Mouse (Mus musculus): ENCODE data around the gene Zmiz1.

The Zmiz1 gene

GRCm38 (mm10) chr14:25630647-25631409 lies 171.8 kb downstream of the Zmiz1 start:
- Histone ChIP-seq H3K36me3 (ENCODE audit: insufficient read depth, low read length) (peaks cover 17% of the 10 kb centered on the region), H3K4me1 (replicated peaks; ENCODE audit: low read depth, low read length) (peaks cover 53% of the 10 kb centered on the region)
- TF ChIP-seq POU5F1 (IDR thresholded peaks at IDR 0.05; ENCODE audit: borderline replicate concordance, low read length), result no peak
- no peak for TF ChIP-seq NANOG (IDR thresholded peaks at IDR 0.05; ENCODE audit: borderline replicate concordance, low read length)
- TF ChIP-seq CTCF (conservative IDR thresholded peaks at IDR 0.05; ENCODE audit: low read length), result no peak

GRCm38 (mm10) chr14:25631481-25631880 lies 172.5 kb downstream of the Zmiz1 start:
- Histone ChIP-seq H3K9me3 (ENCODE audit: low read length) (no peaks in the 10 kb centered on the region), H3K4me3 (replicated peaks; ENCODE audit: low read length) (no peak overlapping the region), H3K4me1 (replicated peaks; ENCODE audit: low read depth, low read length) (peaks cover 56% of the 10 kb centered on the region), H3K36me3 (ENCODE audit: insufficient read depth, low read length) (peaks cover 24% of the 10 kb centered on the region), H3K27me3 (ENCODE audit: insufficient read depth, low read length) (0 out of 2 replicates have a peak, but pooled peaks cover 8% of the 10 kb centered on the region)
- TF ChIP-seq POU5F1 (IDR thresholded peaks at IDR 0.05; ENCODE audit: borderline replicate concordance, low read length) (no peak), NANOG (IDR thresholded peaks at IDR 0.05; ENCODE audit: borderline replicate concordance, low read length) (no peak), CTCF (conservative IDR thresholded peaks at IDR 0.05; ENCODE audit: low read length) (no peak)

More at GRCm38 (mm10) chr14:25630647-25631409, 171.8 kb downstream of the Zmiz1 start:
- Histone ChIP-seq H3K9me3 (ENCODE audit: low read length) (no peaks in the 10 kb centered on the region), H3K27me3 (ENCODE audit: insufficient read depth, low read length) (0 out of 2 replicates have a peak, but pooled peaks cover 8% of the 10 kb centered on the region), H3K4me3 (replicated peaks; ENCODE audit: low read length) (no peak overlapping the region)

DNA sequence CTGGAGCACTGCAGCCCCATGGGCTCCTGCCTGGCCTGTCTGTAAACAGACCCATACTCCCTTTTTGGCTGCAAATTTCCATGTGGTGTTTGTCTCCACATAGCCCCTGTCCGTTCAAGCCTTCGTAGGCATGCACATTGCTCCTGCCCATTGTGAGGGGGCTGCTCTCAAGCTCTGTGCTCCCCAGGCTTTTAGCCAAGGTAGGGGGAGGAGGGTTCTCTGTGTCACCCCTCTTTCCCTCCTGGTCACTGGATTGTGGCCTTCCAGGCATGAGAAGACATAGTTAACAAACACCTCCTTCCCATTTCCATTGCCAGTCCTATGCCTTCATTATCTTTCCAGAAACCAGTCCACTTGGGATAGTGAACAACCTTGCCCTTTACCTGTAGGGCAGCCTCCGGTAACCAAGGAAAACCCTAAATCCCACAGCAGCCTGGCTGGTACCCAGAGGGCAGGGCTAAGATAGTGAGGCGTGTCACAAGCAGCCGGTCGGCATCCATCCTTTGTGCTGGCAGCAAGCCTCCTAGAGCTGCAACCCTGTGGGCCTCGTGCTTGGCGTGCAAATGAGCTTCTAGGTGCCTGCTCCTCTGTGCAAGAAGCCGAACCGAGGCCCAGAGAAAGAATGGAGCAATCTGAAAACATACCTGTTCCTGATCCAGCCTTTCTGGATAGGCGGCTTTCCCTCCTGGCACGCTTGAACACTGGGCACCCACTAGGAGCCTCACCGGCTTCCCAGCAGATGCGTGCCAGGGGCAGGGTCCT lies 174.7 kb downstream of the Zmiz1 start:
- H3K9me3 ChIP-seq (ENCODE audit: low read length), result no peaks in the 10 kb centered on the region
- H3K4me1 ChIP-seq (replicated peaks; ENCODE audit: low read depth, low read length), result peaks cover 54% of the 10 kb centered on the region
- no peak overlapping the region for H3K4me3 ChIP-seq (replicated peaks; ENCODE audit: low read length)
- no peak for TF ChIP-seq NANOG (IDR thresholded peaks at IDR 0.05; ENCODE audit: borderline replicate concordance, low read length)
- H3K36me3 ChIP-seq (ENCODE audit: insufficient read depth, low read length), result peaks cover 37% of the 10 kb centered on the region
- 0 out of 2 replicates have a peak, but pooled peaks cover 2% of the 10 kb centered on the region for H3K27me3 ChIP-seq (ENCODE audit: insufficient read depth, low read length)

- no peaks in the 10 kb centered on the region for H3K9me3 ChIP-seq (ENCODE audit: low read length)
- peaks cover 41% of the 10 kb centered on the region for H3K36me3 ChIP-seq (ENCODE audit: insufficient read depth, low read length)
- TF ChIP-seq NANOG (IDR thresholded peaks at IDR 0.05; ENCODE audit: borderline replicate concordance, low read length), result no peak
- TF ChIP-seq CTCF (conservative IDR thresholded peaks at IDR 0.05; ENCODE audit: low read length), result no peak
- TF ChIP-seq POU5F1 (IDR thresholded peaks at IDR 0.05; ENCODE audit: borderline replicate concordance, low read length), result no peak
- H3K4me1 ChIP-seq (replicated peaks; ENCODE audit: low read depth, low read length), result peaks cover 60% of the 10 kb centered on the region
- H3K4me3 ChIP-seq (replicated peaks; ENCODE audit: low read length), result no peak overlapping the region
- no peaks in the 10 kb centered on the region for H3K27me3 ChIP-seq (ENCODE audit: insufficient read depth, low read length)
Measured at GRCm38 (mm10) chr14:25634328-25634727, 175.3 kb downstream of the Zmiz1 start.

DNA sequence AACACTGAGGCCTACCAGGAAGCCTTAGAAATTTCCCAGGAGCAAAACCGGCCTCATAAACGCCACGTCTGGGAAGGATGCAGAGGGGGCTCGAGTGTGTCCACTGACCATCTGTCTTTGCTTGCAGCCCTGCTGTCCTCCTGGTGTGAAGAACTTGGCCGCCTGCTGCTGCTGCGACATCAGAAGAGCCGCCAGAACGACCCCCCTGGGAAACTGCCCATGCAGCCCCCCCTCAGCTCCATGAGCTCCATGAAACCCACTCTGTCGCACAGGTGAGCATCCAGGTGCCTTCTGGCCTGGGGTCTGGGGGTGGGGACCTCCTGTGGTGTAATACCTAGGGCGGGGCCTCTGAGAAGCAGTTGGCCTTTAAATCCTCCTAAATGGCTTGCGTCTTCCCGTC lies 176.8 kb downstream of the Zmiz1 start:
- no peaks in the 10 kb centered on the region for H3K27me3 ChIP-seq (ENCODE audit: insufficient read depth, low read length)

DNA sequence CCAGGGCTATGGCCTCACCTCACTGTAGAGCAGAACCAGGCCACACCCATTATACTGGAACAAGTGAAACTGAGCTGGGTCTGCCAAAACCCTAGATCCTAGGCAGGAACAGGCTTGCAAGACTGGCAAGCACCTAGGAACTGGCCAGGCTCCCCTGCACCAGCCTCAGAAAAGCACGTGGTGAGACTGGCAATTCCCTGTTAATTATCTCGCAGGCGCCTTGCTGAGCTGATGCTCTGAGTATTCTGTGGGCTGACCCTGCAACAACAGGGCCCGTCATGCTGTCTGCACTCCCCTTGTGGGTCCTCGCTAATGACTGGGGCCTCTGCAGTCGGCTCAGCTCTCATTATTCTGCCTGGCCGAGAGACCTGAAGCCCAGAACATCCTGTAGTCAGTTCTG lies 177.3 kb downstream of the Zmiz1 start:
- TF ChIP-seq CTCF (conservative IDR thresholded peaks at IDR 0.05; ENCODE audit: low read length) (no peak), NANOG (IDR thresholded peaks at IDR 0.05; ENCODE audit: borderline replicate concordance, low read length) (no peak), POU5F1 (IDR thresholded peaks at IDR 0.05; ENCODE audit: borderline replicate concordance, low read length) (no peak)
- Histone ChIP-seq H3K27me3 (ENCODE audit: insufficient read depth, low read length) (no peaks in the 10 kb centered on the region), H3K9me3 (ENCODE audit: low read length) (no peaks in the 10 kb centered on the region), H3K36me3 (ENCODE audit: insufficient read depth, low read length) (peaks cover 47% of the 10 kb centered on the region), H3K4me1 (replicated peaks; ENCODE audit: low read depth, low read length) (peaks cover 59% of the 10 kb centered on the region), H3K4me3 (replicated peaks; ENCODE audit: low read length) (no peak overlapping the region; the same call in 1 of the 2 replicates)

More for the DNA sequence above, 176.8 kb downstream of the Zmiz1 start:
- H3K4me1 ChIP-seq (replicated peaks; ENCODE audit: low read depth, low read length), result peaks cover 60% of the 10 kb centered on the region
- H3K9me3 ChIP-seq (ENCODE audit: low read length), result no peaks in the 10 kb centered on the region
- peaks cover 47% of the 10 kb centered on the region for H3K36me3 ChIP-seq (ENCODE audit: insufficient read depth, low read length)
- no peak overlapping the region; the same call in 1 of the 2 replicates for H3K4me3 ChIP-seq (replicated peaks; ENCODE audit: low read length)
- no peak for TF ChIP-seq NANOG (IDR thresholded peaks at IDR 0.05; ENCODE audit: borderline replicate concordance, low read length)
- no peak for TF ChIP-seq CTCF (conservative IDR thresholded peaks at IDR 0.05; ENCODE audit: low read length)
- TF ChIP-seq POU5F1 (IDR thresholded peaks at IDR 0.05; ENCODE audit: borderline replicate concordance, low read length), result no peak

DNA sequence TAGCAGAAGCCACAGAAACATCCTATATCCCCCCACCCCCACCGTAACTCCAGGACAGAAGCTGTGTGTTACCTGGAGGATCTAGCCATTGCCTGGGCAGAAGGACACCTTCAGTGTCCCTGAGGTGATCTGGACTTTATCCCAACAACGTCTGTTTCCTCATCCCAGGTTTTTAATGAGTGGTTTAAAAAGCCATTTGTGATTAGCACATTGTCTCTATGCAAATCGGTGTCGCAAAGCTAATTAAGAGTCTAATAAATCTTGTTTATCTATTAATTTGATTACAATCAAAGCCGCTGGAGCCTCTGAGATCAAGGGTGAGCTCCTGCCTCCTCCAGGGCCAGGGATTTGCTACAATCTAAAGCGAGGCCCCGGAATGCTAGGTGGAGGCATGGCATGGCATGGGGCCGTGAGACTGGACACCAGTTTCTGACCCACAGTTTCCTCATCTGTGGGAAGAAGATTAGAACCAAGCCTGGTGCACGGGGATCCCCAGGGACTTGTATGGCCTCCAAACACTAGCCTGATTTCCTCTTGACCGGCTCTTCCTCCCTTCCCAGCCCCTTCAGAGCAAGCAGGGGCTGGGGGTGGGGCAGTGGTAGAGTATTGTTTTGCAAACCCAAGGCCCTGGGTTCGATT lies 180.3 kb downstream of the Zmiz1 start:
- H3K4me1 ChIP-seq (replicated peaks; ENCODE audit: low read depth, low read length), result peaks cover 50% of the 10 kb centered on the region
- TF ChIP-seq POU5F1 (IDR thresholded peaks at IDR 0.05; ENCODE audit: borderline replicate concordance, low read length), result no peak
- TF ChIP-seq CTCF (conservative IDR thresholded peaks at IDR 0.05; ENCODE audit: low read length), result no peak
- no peak for TF ChIP-seq NANOG (IDR thresholded peaks at IDR 0.05; ENCODE audit: borderline replicate concordance, low read length)
- H3K36me3 ChIP-seq (ENCODE audit: insufficient read depth, low read length), result peaks cover 67% of the 10 kb centered on the region
- no peaks in the 10 kb centered on the region for H3K9me3 ChIP-seq (ENCODE audit: low read length)
- H3K4me3 ChIP-seq (replicated peaks; ENCODE audit: low read length), result no peak overlapping the region
- H3K27me3 ChIP-seq (ENCODE audit: insufficient read depth, low read length), result no peaks in the 10 kb centered on the region

DNA sequence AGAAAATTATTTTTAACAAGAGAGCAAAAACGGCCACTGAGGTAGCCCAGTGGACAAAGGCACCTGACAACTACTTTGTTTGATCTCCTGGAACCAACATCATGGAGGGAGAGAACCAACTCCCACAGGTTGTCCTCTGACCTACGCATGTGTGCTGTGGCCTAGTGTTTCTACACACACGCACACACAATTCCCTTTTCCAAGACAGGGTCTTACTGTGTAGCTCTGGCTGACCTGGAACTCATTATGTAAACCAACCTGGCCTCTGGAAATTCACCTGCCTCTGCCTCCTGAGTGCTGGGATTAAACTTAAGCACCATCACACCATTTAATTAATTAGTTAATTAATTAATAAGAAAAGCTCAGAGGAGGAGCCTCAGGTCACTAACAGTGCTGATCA lies 181.0 kb downstream of the Zmiz1 start:
- Histone ChIP-seq H3K36me3 (ENCODE audit: insufficient read depth, low read length) (peaks cover 72% of the 10 kb centered on the region), H3K4me1 (replicated peaks; ENCODE audit: low read depth, low read length) (peaks cover 44% of the 10 kb centered on the region), H3K4me3 (replicated peaks; ENCODE audit: low read length) (no peak overlapping the region), H3K27me3 (ENCODE audit: insufficient read depth, low read length) (no peaks in the 10 kb centered on the region), H3K9me3 (ENCODE audit: low read length) (no peaks in the 10 kb centered on the region)
- no peak for TF ChIP-seq POU5F1 (IDR thresholded peaks at IDR 0.05; ENCODE audit: borderline replicate concordance, low read length)
- no peak for TF ChIP-seq NANOG (IDR thresholded peaks at IDR 0.05; ENCODE audit: borderline replicate concordance, low read length)
- TF ChIP-seq CTCF (conservative IDR thresholded peaks at IDR 0.05; ENCODE audit: low read length), result no peak
